Mouse (Mus musculus): ENCODE measurements around the gene Lgals9.

The Lgals9 gene

GRCm38 (mm10) chr11:78984483-78985177 lies at the start of gene Lgals9:
Lgals9 (minus strand) TSS chr11:78984946.
- peak; percentile 91 to 93 for DNase-seq (ENCODE audit: low spot score in 2 of 2)

GRCm38 (mm10) chr11:79033636-79034035 lies 48.9 kb upstream of the Lgals9 start:
- DNase-seq (ENCODE audit: low spot score in 2 of 2) = no peak

GRCm38 (mm10) chr11:79033021-79033420 lies 48.3 kb upstream of the Lgals9 start:
- DNase-seq (ENCODE audit: low spot score in 2 of 2) = no peak

- DNase-seq (ENCODE audit: low spot score in 2 of 2) = no peak
Measured at GRCm38 (mm10) chr11:79031452-79031746, 46.7 kb upstream of the Lgals9 start.

GRCm38 (mm10) chr11:79030570-79031451 lies 46.1 kb upstream of the Lgals9 start:
- peak; percentile 57 to 80 for DNase-seq (ENCODE audit: low spot score in 2 of 2)

GRCm38 (mm10) chr11:79023751-79024150 lies 39.0 kb upstream of the Lgals9 start:
- no peak for DNase-seq (ENCODE audit: low spot score in 2 of 2)

- peak; percentile 27 to 64 for DNase-seq (ENCODE audit: low spot score in 2 of 2)
Measured at GRCm38 (mm10) chr11:79023342-79023741, 38.6 kb upstream of the Lgals9 start.

- no peak for DNase-seq (ENCODE audit: low spot score in 2 of 2)
Measured at GRCm38 (mm10) chr11:79022836-79023235, 38.1 kb upstream of the Lgals9 start.

GRCm38 (mm10) chr11:79020535-79021045 lies 35.8 kb upstream of the Lgals9 start:
- no peak for DNase-seq (ENCODE audit: low spot score in 2 of 2)

GRCm38 (mm10) chr11:79019839-79020534 lies 35.2 kb upstream of the Lgals9 start:
- peak in 1 of 2 experiments; percentile 33 for DNase-seq (ENCODE audit: low spot score in 2 of 2)

GRCm38 (mm10) chr11:79018954-79019704 lies 34.4 kb upstream of the Lgals9 start:
- DNase-seq (ENCODE audit: low spot score in 2 of 2) = peak in 1 of 2 experiments; percentile 74

- DNase-seq (ENCODE audit: low spot score in 2 of 2) = no peak
Measured at GRCm38 (mm10) chr11:79017161-79017606, 32.4 kb upstream of the Lgals9 start.

- no peak for DNase-seq (ENCODE audit: low spot score in 2 of 2)
Measured at GRCm38 (mm10) chr11:79016236-79016635, 31.5 kb upstream of the Lgals9 start.

GRCm38 (mm10) chr11:79015660-79016215 lies 31.0 kb upstream of the Lgals9 start:
- DNase-seq (ENCODE audit: low spot score in 2 of 2) = no peak

GRCm38 (mm10) chr11:79014602-79015325 lies 30.0 kb upstream of the Lgals9 start:
- no peak for DNase-seq (ENCODE audit: low spot score in 2 of 2)

- no peak for DNase-seq (ENCODE audit: low spot score in 2 of 2)
Measured at GRCm38 (mm10) chr11:79013806-79014205, 29.1 kb upstream of the Lgals9 start.

- DNase-seq (ENCODE audit: low spot score in 2 of 2) = no peak
Measured at GRCm38 (mm10) chr11:79013056-79013455, 28.3 kb upstream of the Lgals9 start.

GRCm38 (mm10) chr11:79012529-79012928 lies 27.8 kb upstream of the Lgals9 start:
- DNase-seq (ENCODE audit: low spot score in 2 of 2) = no peak

- DNase-seq (ENCODE audit: low spot score in 2 of 2) = no peak
Measured at GRCm38 (mm10) chr11:79008891-79009290, 24.1 kb upstream of the Lgals9 start.

- no peak for DNase-seq (ENCODE audit: low spot score in 2 of 2)
Measured at GRCm38 (mm10) chr11:79008007-79008775, 23.4 kb upstream of the Lgals9 start.
